Mouse (Mus musculus) ES-Bruce4 (cell line): Measurements from ENCODE around the gene Gm17720.

Experiments used
- CTCF ChIP-seq: IDR thresholded peaks from one replicate; pipeline ENCODE4 v1.8.1; 2011; ENCODE audit warnings: low read depth, low read length
- EP300 ChIP-seq: IDR thresholded peaks from 2 replicates; pipeline ENCODE4 v1.6.1; 2011; ENCODE audit warnings: low read depth, low read length; ENCODE audit not compliant: insufficient read depth

DNA sequence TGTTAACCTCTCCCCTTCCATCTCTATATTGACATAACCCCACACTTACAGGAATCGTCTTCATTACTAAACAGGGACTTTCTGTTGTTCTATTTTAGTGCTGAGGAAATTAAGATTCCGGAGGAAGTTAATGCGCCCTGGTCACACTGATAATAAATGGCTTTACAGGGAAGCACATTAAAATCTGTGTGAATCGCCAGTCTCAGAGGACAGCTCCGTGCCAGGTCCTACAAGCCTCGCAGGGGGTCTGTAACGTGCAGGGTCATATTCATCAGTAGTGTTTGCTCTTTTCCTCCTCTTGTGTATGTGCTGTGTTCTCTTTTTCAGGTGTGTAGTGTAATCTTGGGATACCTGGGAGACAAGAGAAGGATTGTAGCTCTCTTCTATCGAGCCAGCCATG, 44.3 kb downstream of the Gm17720 start:
- TF ChIP-seq EP300 (no peak), CTCF (no peak)
